Mouse (Mus musculus): ENCODE results near the gene Cntn4.

DNA sequence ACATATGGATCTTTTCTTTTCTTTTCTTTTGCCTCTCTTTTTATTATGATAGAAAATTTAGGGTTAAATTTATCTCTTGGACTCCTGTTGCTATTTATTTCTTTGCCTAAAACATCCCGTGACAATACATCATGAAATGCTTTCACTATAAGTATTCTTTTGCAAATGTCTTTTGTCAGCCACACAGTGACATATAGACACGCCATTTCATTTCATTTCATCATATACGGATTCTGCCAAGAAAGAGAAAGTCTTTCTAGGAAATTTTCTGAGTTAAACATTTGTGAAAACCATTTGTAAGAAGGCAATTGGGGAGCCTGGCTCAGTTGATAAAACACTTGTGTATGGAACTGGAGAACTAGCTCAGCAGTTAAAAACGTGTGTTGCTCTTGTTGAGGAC, 625.0 kb downstream of the Cntn4 start:
- TF ChIP-seq CTCF (conservative IDR thresholded peaks at IDR 0.05; ENCODE audit: low read length), result no peak
- TF ChIP-seq NANOG (IDR thresholded peaks at IDR 0.05; ENCODE audit: borderline replicate concordance, low read length), result no peak
